In the genomic region with DNA sequence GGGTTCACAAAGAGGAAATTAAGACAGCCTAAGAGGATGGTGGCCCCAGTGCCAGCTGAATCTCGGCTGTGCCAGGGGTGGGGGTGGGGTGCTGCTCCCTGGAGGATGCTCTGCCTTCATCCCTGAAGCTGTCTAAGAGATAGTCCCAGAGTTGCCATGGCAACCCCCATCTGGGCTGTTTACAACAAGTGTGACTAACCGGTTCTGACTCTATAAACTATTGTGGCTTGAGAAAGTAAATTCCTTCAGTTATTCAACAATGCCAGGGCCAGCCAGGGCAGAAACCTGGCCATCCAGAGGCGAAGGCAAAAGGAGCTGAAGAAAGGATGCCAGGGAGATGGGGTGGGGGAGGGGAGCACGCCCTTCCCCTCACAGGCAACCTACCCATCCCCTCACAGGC, we compare ENCODE assay signal across 11 mouse cellular contexts. TPM values are rescaled to one million over a fixed set of nuclear protein-coding genes. Genes with fewer than 3 reads are reported as not detected.
A peak's percentile ranks its signal among the peaks of the same experiment; 100 is the strongest.
DNase-seq lines count a peak whose midpoint lies in the region; ATAC-seq lines count a peak whose summit lies in the region.
"Had no signal": no experiment of that assay in that cellular context is flagged by ENCODE, and none has a peak within 500 bp of the region (broad histone marks: within the 10 kb centered on the region; RNA-seq: fewer than 3 reads in every experiment).

No protein-coding gene starts in this region.

- H3K9ac ChIP-seq in hindbrain, embryonic 14.5 days, result no peak overlapping the region
- H3K9ac ChIP-seq in neural tube, embryonic 14.5 days (replicated peaks; ENCODE audit: low read depth, low read length), result no peak overlapping the region
- H3K9ac ChIP-seq in kidney, embryonic 14.5 days (ENCODE audit: low read depth, low read length), result no peak overlapping the region
- H3K9ac ChIP-seq: liver, postnatal 0 days; stomach, embryonic 15.5 days had no signal

- WGBS in hindbrain, embryonic 14.5 days, result 4% methylated on average over 4 of the region's 4 CpGs
- 3% methylated on average over 4 of the region's 4 CpGs for WGBS in neural tube, embryonic 14.5 days
- 14% methylated on average over 4 of the region's 4 CpGs for WGBS in kidney, embryonic 14.5 days

- no peaks in the 10 kb centered on the region for H3K36me3 ChIP-seq in hindbrain, embryonic 14.5 days (replicated peaks; ENCODE audit: control insufficient read depth, insufficient read depth)
- no peaks in the 10 kb centered on the region for H3K36me3 ChIP-seq in neural tube, embryonic 14.5 days (ENCODE audit: control insufficient read depth, insufficient read depth, low read length)
- H3K36me3 ChIP-seq in kidney, embryonic 14.5 days (ENCODE audit: control insufficient read depth, insufficient read depth, low read length), result no peaks in the 10 kb centered on the region
- H3K36me3 ChIP-seq: stomach, embryonic 15.5 days had no signal

- H3K4me1 ChIP-seq in hindbrain, embryonic 14.5 days (replicated peaks; ENCODE audit: control insufficient read depth, insufficient read depth, low read length), result peaks cover 27% of the 10 kb centered on the region
- H3K4me1 ChIP-seq in neural tube, embryonic 14.5 days (ENCODE audit: control insufficient read depth, insufficient read depth, low read length), result peaks cover 13% of the 10 kb centered on the region
- H3K4me1 ChIP-seq in kidney, embryonic 14.5 days (ENCODE audit: control insufficient read depth, insufficient read depth, low read length), result peaks cover 16% of the 10 kb centered on the region

- H3K27ac ChIP-seq in hindbrain, embryonic 14.5 days, result peak overlapping the region; percentile 26; the same call in 1 of the 2 replicates
- no peak overlapping the region for H3K27ac ChIP-seq in neural tube, embryonic 14.5 days (ENCODE audit: low read depth, low read length)
- no peak overlapping the region for H3K27ac ChIP-seq in kidney, embryonic 14.5 days (ENCODE audit: low read depth, low read length)
- H3K27ac ChIP-seq: stomach, embryonic 15.5 days had no signal

- H3K4me2 ChIP-seq in hindbrain, embryonic 14.5 days (replicated peaks), result no peak overlapping the region
- H3K4me2 ChIP-seq in neural tube, embryonic 14.5 days (ENCODE audit: low read depth, low read length), result no peak overlapping the region
- H3K4me2 ChIP-seq in kidney, embryonic 14.5 days (replicated peaks; ENCODE audit: low read depth, low read length), result no peak overlapping the region
- H3K4me2 ChIP-seq: stomach, embryonic 15.5 days had no signal

- DNase-seq in CD4-positive, CD25-positive, alpha-beta regulatory T cell, adult 2 months (ENCODE audit: low read depth, low spot score), result peak; percentile 57
- DNase-seq in brain, adult 2 months (ENCODE audit: low read depth, low spot score), result peak; percentile 91
- peak; percentile 69 for DNase-seq in hindbrain, embryonic 14.5 days (ENCODE audit: low spot score)
- no peak for DNase-seq in kidney, adult 11 months
- DNase-seq in spleen, adult 12 weeks (ENCODE audit: low spot score), result no peak
- DNase-seq: cerebellum, adult 11 months; liver, postnatal 0 days had no signal

- no peaks in the 10 kb centered on the region for H3K27me3 ChIP-seq in hindbrain, embryonic 14.5 days (ENCODE audit: control insufficient read depth, insufficient read depth, low read length)
- H3K27me3 ChIP-seq in neural tube, embryonic 14.5 days (ENCODE audit: control insufficient read depth, insufficient read depth, low read length), result no peaks in the 10 kb centered on the region
- no peaks in the 10 kb centered on the region for H3K27me3 ChIP-seq in kidney, embryonic 14.5 days (ENCODE audit: control insufficient read depth, insufficient read depth, low read length)
- H3K27me3 ChIP-seq: stomach, embryonic 15.5 days had no signal

- no peaks in the 10 kb centered on the region for H3K9me3 ChIP-seq in hindbrain, embryonic 14.5 days (ENCODE audit: control insufficient read depth, low read length)
- no peaks in the 10 kb centered on the region for H3K9me3 ChIP-seq in neural tube, embryonic 14.5 days (ENCODE audit: control insufficient read depth, low read length)
- no peaks in the 10 kb centered on the region for H3K9me3 ChIP-seq in kidney, embryonic 14.5 days (ENCODE audit: control insufficient read depth, low read length)
- H3K9me3 ChIP-seq: stomach, embryonic 15.5 days had no signal

- ATAC-seq in CD4-positive, CD25-positive, alpha-beta regulatory T cell, adult 4 months, result no peak
- ATAC-seq in hindbrain, embryonic 14.5 days (ENCODE audit: low FRiP score), result no peak
- peak; percentile 42; the same call in 1 of the 2 replicates for ATAC-seq in neural tube, embryonic 14.5 days (ENCODE audit: low read depth)
- ATAC-seq in kidney, embryonic 14.5 days (ENCODE audit: low FRiP score, low TSS enrichment), result no peak
- ATAC-seq: liver, postnatal 0 days had no signal

- H3K4me3 ChIP-seq in hindbrain, embryonic 14.5 days (replicated peaks; ENCODE audit: low read length), result no peak overlapping the region
- H3K4me3 ChIP-seq in neural tube, embryonic 14.5 days (ENCODE audit: low read depth, low read length), result no peak overlapping the region
- no peak overlapping the region for H3K4me3 ChIP-seq in kidney, embryonic 14.5 days (ENCODE audit: low read length)
- H3K4me3 ChIP-seq: stomach, embryonic 15.5 days had no signal

RNA-seq across cellular contexts. Expression of gene Tldc1, which starts 23.0 kb away (rescaled TPM):
- polyA plus RNA-seq in CD4-positive, CD25-positive, alpha-beta regulatory T cell, adult 4 months (2017; shearing (Covaris generic)), result 10 to 100 TPM in 1 of 2 experiments, 1 to 10 TPM in 1; 6.5 to 14.3 TPM
- polyA plus RNA-seq in hindbrain, embryonic 14.5 days (2014; fragmentation: Nextera tagmentation; extraction: Ambion mirVana), result 6.5 and 7.4 TPM in 2 replicates
- polyA plus RNA-seq in neural tube, embryonic 14.5 days (2014; fragmentation: Nextera tagmentation; extraction: Ambion mirVana), result 8.1 and 8.9 TPM in 2 replicates
- polyA plus RNA-seq in kidney, embryonic 14.5 days (2014; fragmentation: Nextera tagmentation; extraction: Ambion mirVana), result 6.4 and 13.0 TPM in 2 replicates

RNA-seq across cellular contexts. Expression of gene Cotl1, which starts 39.2 kb away (rescaled TPM):
- 100 to 1,000 TPM; 131 to 191 TPM for polyA plus RNA-seq in CD4-positive, CD25-positive, alpha-beta regulatory T cell, adult 4 months (2017; shearing (Covaris generic))
- 238 and 309 TPM in 2 replicates for polyA plus RNA-seq in hindbrain, embryonic 14.5 days (2014; fragmentation: Nextera tagmentation; extraction: Ambion mirVana)
- polyA plus RNA-seq in neural tube, embryonic 14.5 days (2014; fragmentation: Nextera tagmentation; extraction: Ambion mirVana), result 228 and 232 TPM in 2 replicates
- 239 and 329 TPM in 2 replicates for polyA plus RNA-seq in kidney, embryonic 14.5 days (2014; fragmentation: Nextera tagmentation; extraction: Ambion mirVana)

Comparison
In these comparisons a context has a peak if more than half of its experiments do, and no peak if none do; other contexts are left out.
1. DNase-seq: peak in CD4-positive, CD25-positive, alpha-beta regulatory T cell, adult 2 months (single experiment), brain, adult 2 months (single experiment) and hindbrain, embryonic 14.5 days (single experiment); none in kidney, adult 11 months (single experiment) and spleen, adult 12 weeks (single experiment).